Mouse (Mus musculus): ENCODE results near the gene Gramd1b. TPM values are rescaled to one million over a fixed set of nuclear protein-coding genes. Genes with fewer than 3 reads are reported as not detected.
A peak's percentile ranks its signal among the peaks of the same experiment; 100 is the strongest.

The Gramd1b gene
- polyA plus RNA-seq, 1 experiment from 2014 or later: 3.0 TPM

- Histone ChIP-seq H3K36me3 (no peaks in the 10 kb centered on the region), H3K27ac (no peak overlapping the region), H3K9me3 (0 out of 2 replicates have a peak, but pooled peaks cover 5% of the 10 kb centered on the region), H3K9ac (no peak overlapping the region), H3K27me3 (no peaks in the 10 kb centered on the region), H3K4me3 (no peak overlapping the region), H3K4me1 (no peaks in the 10 kb centered on the region), H3K4me2 (replicated peaks) (no peak overlapping the region)
- no peak for ATAC-seq (ENCODE audit: low FRiP score, low read depth)
- WGBS: 79% methylated on average over 8 of the region's 8 CpGs
Observed at GRCm38 (mm10) chr9:40430969-40431368, 100.2 kb downstream of the Gramd1b start.

- no peak overlapping the region for H3K9ac ChIP-seq
- no peak overlapping the region for H3K4me2 ChIP-seq (replicated peaks)
- H3K27me3 ChIP-seq: no peaks in the 10 kb centered on the region
- no peaks in the 10 kb centered on the region for H3K4me1 ChIP-seq
- ATAC-seq (ENCODE audit: low FRiP score, low read depth): no peak
- no peak overlapping the region for H3K27ac ChIP-seq
- no peaks in the 10 kb centered on the region for H3K36me3 ChIP-seq
- H3K4me3 ChIP-seq: no peak overlapping the region
- 96% methylated on average over 2 of the region's 2 CpGs for WGBS
- H3K9me3 ChIP-seq: 0 out of 2 replicates have a peak, but pooled peaks cover under 1% of the 10 kb centered on the region
Observed at GRCm38 (mm10) chr9:40427663-40428062, 103.5 kb downstream of the Gramd1b start.

GRCm38 (mm10) chr9:40426282-40426964 lies 104.8 kb downstream of the Gramd1b start:
- no peak overlapping the region for H3K9ac ChIP-seq
- no peak overlapping the region for H3K4me2 ChIP-seq (replicated peaks)
- H3K36me3 ChIP-seq: no peaks in the 10 kb centered on the region
- ATAC-seq (ENCODE audit: low FRiP score, low read depth): no peak
- no peak overlapping the region for H3K4me3 ChIP-seq
- H3K4me1 ChIP-seq: no peaks in the 10 kb centered on the region
- 87% methylated on average over 9 of the region's 9 CpGs for WGBS
- no peaks in the 10 kb centered on the region for H3K27me3 ChIP-seq
- no peaks in the 10 kb centered on the region for H3K9me3 ChIP-seq
- H3K27ac ChIP-seq: no peak overlapping the region

- Histone ChIP-seq H3K4me3 (no peak overlapping the region), H3K4me1 (no peaks in the 10 kb centered on the region), H3K27me3 (no peaks in the 10 kb centered on the region), H3K9ac (no peak overlapping the region), H3K36me3 (no peaks in the 10 kb centered on the region), H3K27ac (no peak overlapping the region), H3K9me3 (no peaks in the 10 kb centered on the region), H3K4me2 (replicated peaks) (no peak overlapping the region)
- no peak for ATAC-seq (ENCODE audit: low FRiP score, low read depth)
Observed at GRCm38 (mm10) chr9:40424874-40425273, 106.3 kb downstream of the Gramd1b start.

GRCm38 (mm10) chr9:40423427-40423867 lies 107.7 kb downstream of the Gramd1b start:
- ATAC-seq (ENCODE audit: low FRiP score, low read depth): no peak
- H3K36me3 ChIP-seq: no peaks in the 10 kb centered on the region
- no peak overlapping the region for H3K4me3 ChIP-seq
- H3K9me3 ChIP-seq: no peaks in the 10 kb centered on the region
- 85% methylated on average over 6 of the region's 6 CpGs for WGBS
- H3K4me1 ChIP-seq: no peaks in the 10 kb centered on the region
- no peaks in the 10 kb centered on the region for H3K27me3 ChIP-seq
- H3K27ac ChIP-seq: no peak overlapping the region
- no peak overlapping the region for H3K4me2 ChIP-seq (replicated peaks)
- H3K9ac ChIP-seq: no peak overlapping the region

GRCm38 (mm10) chr9:40422368-40423057 lies 108.7 kb downstream of the Gramd1b start:
- Histone ChIP-seq H3K9me3 (no peaks in the 10 kb centered on the region), H3K4me3 (no peak overlapping the region), H3K9ac (no peak overlapping the region), H3K36me3 (no peaks in the 10 kb centered on the region), H3K4me2 (replicated peaks) (no peak overlapping the region), H3K27ac (no peak overlapping the region), H3K4me1 (no peaks in the 10 kb centered on the region), H3K27me3 (no peaks in the 10 kb centered on the region)
- no peak for ATAC-seq (ENCODE audit: low FRiP score, low read depth)
- 84% methylated on average over 11 of the region's 11 CpGs for WGBS

GRCm38 (mm10) chr9:40420652-40421335 lies 110.4 kb downstream of the Gramd1b start:
- H3K27ac ChIP-seq: no peak overlapping the region
- H3K9me3 ChIP-seq: no peaks in the 10 kb centered on the region
- no peaks in the 10 kb centered on the region for H3K36me3 ChIP-seq
- H3K27me3 ChIP-seq: no peaks in the 10 kb centered on the region
- H3K4me1 ChIP-seq: no peaks in the 10 kb centered on the region
- no peak overlapping the region for H3K4me2 ChIP-seq (replicated peaks)
- H3K4me3 ChIP-seq: no peak overlapping the region
- no peak overlapping the region for H3K9ac ChIP-seq
- ATAC-seq (ENCODE audit: low FRiP score, low read depth): no peak
- 82% methylated on average over 15 of the region's 15 CpGs for WGBS

- H3K4me1 ChIP-seq: no peaks in the 10 kb centered on the region
- WGBS: 87% methylated on average over 5 of the region's 5 CpGs
- no peak for ATAC-seq (ENCODE audit: low FRiP score, low read depth)
- H3K4me2 ChIP-seq (replicated peaks): no peak overlapping the region
- no peaks in the 10 kb centered on the region for H3K9me3 ChIP-seq
- H3K4me3 ChIP-seq: no peak overlapping the region
- no peaks in the 10 kb centered on the region for H3K27me3 ChIP-seq
- H3K9ac ChIP-seq: no peak overlapping the region
- H3K27ac ChIP-seq: no peak overlapping the region
- no peaks in the 10 kb centered on the region for H3K36me3 ChIP-seq
Observed at GRCm38 (mm10) chr9:40418803-40419202, 112.4 kb downstream of the Gramd1b start.

GRCm38 (mm10) chr9:40416150-40416549 lies 115.0 kb downstream of the Gramd1b start:
- Histone ChIP-seq H3K9ac (no peak overlapping the region), H3K27ac (no peak overlapping the region), H3K4me2 (replicated peaks) (no peak overlapping the region), H3K27me3 (no peaks in the 10 kb centered on the region), H3K4me3 (no peak overlapping the region), H3K9me3 (no peaks in the 10 kb centered on the region), H3K4me1 (no peaks in the 10 kb centered on the region), H3K36me3 (no peaks in the 10 kb centered on the region)
- no peak for ATAC-seq (ENCODE audit: low FRiP score, low read depth)
- WGBS: 80% methylated on average over 7 of the region's 7 CpGs

- Histone ChIP-seq H3K27me3 (no peaks in the 10 kb centered on the region), H3K9ac (peak overlapping the region; percentile 76), H3K4me3 (peak overlapping the region; percentile 58), H3K27ac (peak overlapping the region; percentile 61; the same call in 1 of the 2 replicates), H3K9me3 (no peaks in the 10 kb centered on the region), H3K36me3 (no peaks in the 10 kb centered on the region), H3K4me2 (replicated peaks) (peak overlapping the region; percentile 91), H3K4me1 (no peaks in the 10 kb centered on the region)
- whole genome bisulfite sequencing: 34% methylated on average over 18 of the region's 18 CpGs
- peak; percentile 48; the same call in 1 of the 2 replicates for ATAC-seq (ENCODE audit: low FRiP score, low read depth)
Observed at GRCm38 (mm10) chr9:40414904-40415766, 116.0 kb downstream of the Gramd1b start.

- Histone ChIP-seq H3K9ac (peak overlapping the region; percentile 76), H3K4me3 (peak overlapping the region; percentile 58), H3K36me3 (no peaks in the 10 kb centered on the region), H3K4me1 (no peaks in the 10 kb centered on the region), H3K27me3 (no peaks in the 10 kb centered on the region), H3K27ac (peak overlapping the region; percentile 61; the same call in 1 of the 2 replicates), H3K4me2 (replicated peaks) (peak overlapping the region; percentile 91), H3K9me3 (no peaks in the 10 kb centered on the region)
- 2% methylated on average over 15 of the region's 15 CpGs for WGBS
- peak; percentile 45; the same call in 1 of the 2 replicates for ATAC-seq (ENCODE audit: low FRiP score, low read depth)
Observed at GRCm38 (mm10) chr9:40414498-40414903, 116.7 kb downstream of the Gramd1b start.
